ENCODE assay signal across 9 mouse cellular contexts in genomic region chr8:34326614-34326965, GRCm38 (mm10).
DNase-seq lines count a peak whose midpoint lies in the region; ATAC-seq and TF ChIP-seq lines count a peak whose summit lies in the region.
"Had no signal": no experiment of that assay in that cellular context is flagged by ENCODE, and none has a peak within 500 bp of the region (broad histone marks: within the 10 kb centered on the region; RNA-seq: fewer than 3 reads in every experiment).

No protein-coding gene starts in this region.

- peak overlapping the region; percentile 25; the same call in 1 of the 2 replicates for H3K4me2 ChIP-seq in lung, postnatal 0 days (replicated peaks; ENCODE audit: low read depth, low read length)
- peak overlapping the region; percentile 81 for H3K4me2 ChIP-seq in limb, embryonic 12.5 days
- peak overlapping the region; percentile 48 for H3K4me2 ChIP-seq in stomach, embryonic 15.5 days

- no peaks in the 10 kb centered on the region for H3K36me3 ChIP-seq in heart, embryonic 10.5 days
- H3K36me3 ChIP-seq in lung, postnatal 0 days (ENCODE audit: insufficient read depth, low read length): no peaks in the 10 kb centered on the region
- no peaks in the 10 kb centered on the region for H3K36me3 ChIP-seq in limb, embryonic 12.5 days
- no peaks in the 10 kb centered on the region for H3K36me3 ChIP-seq in stomach, embryonic 15.5 days

- H3K9me3 ChIP-seq in heart, embryonic 10.5 days: no peaks in the 10 kb centered on the region
- H3K9me3 ChIP-seq in lung, postnatal 0 days (ENCODE audit: low read length): no peaks in the 10 kb centered on the region
- H3K9me3 ChIP-seq in limb, embryonic 12.5 days: no peaks in the 10 kb centered on the region
- H3K9me3 ChIP-seq in stomach, embryonic 15.5 days: no peaks in the 10 kb centered on the region

- no peak for ATAC-seq in lung, postnatal 0 days
- no peak for ATAC-seq in limb, embryonic 12.5 days (ENCODE audit: insufficient number of reproducible peaks, insufficient read depth, low FRiP score, low TSS enrichment, low read depth)
- no peak for ATAC-seq in stomach, embryonic 15.5 days (ENCODE audit: insufficient read depth, low FRiP score, low read depth)
- ATAC-seq in cerebellum, adult (ENCODE audit: insufficient number of reproducible peaks, low FRiP score, low TSS enrichment): no peak

- H3K4me3 ChIP-seq in heart, embryonic 10.5 days: peak overlapping the region; percentile 59
- no peak overlapping the region for H3K4me3 ChIP-seq in lung, postnatal 0 days (ENCODE audit: low read depth, low read length)
- H3K4me3 ChIP-seq in limb, embryonic 12.5 days (replicated peaks): peak overlapping the region; percentile 38
- H3K4me3 ChIP-seq in stomach, embryonic 15.5 days (replicated peaks): no peak overlapping the region; the same call in 1 of the 2 replicates

- no peak for DNase-seq in heart, embryonic 10.5 days (ENCODE audit: low spot score)
- no peak for DNase-seq in heart, postnatal 4 days
- DNase-seq in lung, postnatal 0 days (ENCODE audit: low spot score): no peak
- DNase-seq in lung, postnatal 4 days: no peak
- DNase-seq in urinary bladder, adult 2 months (ENCODE audit: low spot score): no peak
- DNase-seq: spleen, adult 18-20 months had no signal

- no peak for TF ChIP-seq CTCF in lung, postnatal 0 days (IDR thresholded peaks at IDR 0.05)

- H3K9ac ChIP-seq in lung, postnatal 0 days (replicated peaks; ENCODE audit: low read depth): no peak overlapping the region
- peak overlapping the region; percentile 45 for H3K9ac ChIP-seq in limb, embryonic 12.5 days (replicated peaks)
- no peak overlapping the region for H3K9ac ChIP-seq in stomach, embryonic 15.5 days

- H3K4me1 ChIP-seq in heart, embryonic 10.5 days: peaks cover 11% of the 10 kb centered on the region
- H3K4me1 ChIP-seq in lung, postnatal 0 days (ENCODE audit: insufficient read depth, low read depth, low read length): no peaks in the 10 kb centered on the region
- H3K4me1 ChIP-seq in limb, embryonic 12.5 days (replicated peaks): peaks cover 13% of the 10 kb centered on the region
- peaks cover 7% of the 10 kb centered on the region; the same call in 1 of the 2 replicates for H3K4me1 ChIP-seq in stomach, embryonic 15.5 days

- 10% methylated on average over 15 of the region's 15 CpGs for WGBS in heart, embryonic 10.5 days
- WGBS in lung, postnatal 0 days: 15% methylated on average over 15 of the region's 15 CpGs
- WGBS in limb, embryonic 12.5 days: 9% methylated on average over 15 of the region's 15 CpGs
- WGBS in stomach, embryonic 15.5 days: 11% methylated on average over 15 of the region's 15 CpGs

- no peak overlapping the region for H3K27ac ChIP-seq in heart, embryonic 10.5 days
- no peak overlapping the region for H3K27ac ChIP-seq in lung, postnatal 0 days (ENCODE audit: low read length)
- H3K27ac ChIP-seq in limb, embryonic 12.5 days: no peak overlapping the region
- no peak overlapping the region for H3K27ac ChIP-seq in stomach, embryonic 15.5 days

- H3K27me3 ChIP-seq in heart, embryonic 10.5 days (ENCODE audit: insufficient read depth, poor library complexity, severe bottlenecking): peaks cover 6% of the 10 kb centered on the region; the same call in 1 of the 2 replicates
- no peaks in the 10 kb centered on the region for H3K27me3 ChIP-seq in lung, postnatal 0 days (replicated peaks; ENCODE audit: insufficient read depth, low read length)
- peaks cover 26% of the 10 kb centered on the region for H3K27me3 ChIP-seq in limb, embryonic 12.5 days
- H3K27me3 ChIP-seq in stomach, embryonic 15.5 days (replicated peaks): no peaks in the 10 kb centered on the region

- no peak for TF ChIP-seq EP300 in lung, postnatal 0 days (IDR thresholded peaks at IDR 0.05)

Comparison
In these comparisons a context has a peak if more than half of its experiments do, and no peak if none do; other contexts are left out.
1. H3K4me3 ChIP-seq: peak in heart, embryonic 10.5 days (single experiment) and limb, embryonic 12.5 days (single experiment); none in lung, postnatal 0 days (single experiment) and stomach, embryonic 15.5 days (single experiment).
2. H3K4me2 ChIP-seq: peak in every context shown above with its lines; median percentile 81 in limb, embryonic 12.5 days; 48 in stomach, embryonic 15.5 days; 25 in lung, postnatal 0 days.